Mouse (Mus musculus) MEL (cell line): ENCODE data around the gene Tmem219. TPM values are rescaled to one million over a fixed set of nuclear protein-coding genes. Genes with fewer than 3 reads are reported as not detected.

ENCODE experiments used
- DNase-seq: peaks from one replicate; pipeline ENCODE4 v3.0.0; 2011; ENCODE audit warnings: low read depth, low spot score
- H3K27ac ChIP-seq: 2 replicates; pipeline ENCODE4 v1.5.1; 2012; ENCODE audit warnings: low read depth, mild to moderate bottlenecking, control low read depth, low read length, moderate library complexity; ENCODE audit not compliant: control insufficient read depth
- H3K27me3 ChIP-seq, 2 experiments: fragments of 150-350 bp in 1 of 2; sonication (generic) in 1 of 2; 2 replicates each; pipeline ENCODE4 v1.6.1; 2012; ENCODE audit warnings: low read length in 2 of 2, mild to moderate bottlenecking in 2 of 2, improper control_type of control experiment in 1 of 2, moderate library complexity in 1 of 2; ENCODE audit not compliant: insufficient read depth in 2 of 2, control insufficient read depth in 1 of 2
- H3K36me3 ChIP-seq, 2 experiments: 2 replicates each; pipeline ENCODE4 v1.6.1; 2012 to 2014; ENCODE audit warnings: low read length in 2 of 2, improper control_type of control experiment in 1 of 2, inconsistent platforms in 1 of 2, mild to moderate bottlenecking in 1 of 2; ENCODE audit not compliant: insufficient read depth in 2 of 2, control insufficient read depth in 1 of 2
- H3K4me1 ChIP-seq, 2 experiments: fragments of 150-350 bp in 1 of 2; sonication (generic) in 1 of 2; 2 replicates each; pipeline ENCODE4 v1.6.1; 2012; ENCODE audit warnings: low read length in 2 of 2, improper control_type of control experiment in 1 of 2, mild to moderate bottlenecking in 1 of 2; ENCODE audit not compliant: insufficient read depth in 2 of 2, control insufficient read depth in 1 of 2
- H3K4me3 ChIP-seq, 2 experiments: fragments of 150-350 bp in 1 of 2; sonication (generic) in 1 of 2; 2 replicates each; pipeline ENCODE4 v1.5.1; 2012; ENCODE audit warnings: low read depth in 2 of 2, low read length in 2 of 2, mild to moderate bottlenecking in 2 of 2, moderate library complexity in 2 of 2, control low read depth in 1 of 2, improper control_type of control experiment in 1 of 2; ENCODE audit not compliant: control insufficient read depth in 1 of 2, insufficient read depth in 1 of 2
- H3K79me2 ChIP-seq: 2 replicates; pipeline ENCODE4 v1.6.1; 2012; ENCODE audit warnings: mild to moderate bottlenecking, low read length, moderate library complexity; ENCODE audit not compliant: control insufficient read depth, poor library complexity, insufficient read depth
- H3K9ac ChIP-seq: 2 replicates; pipeline ENCODE4 v1.6.1; 2012; ENCODE audit warnings: low read depth, mild to moderate bottlenecking, control low read depth, low read length, moderate library complexity; ENCODE audit not compliant: control insufficient read depth, poor library complexity, severe bottlenecking
- H3K9me3 ChIP-seq: fragments of 150-350 bp; sonication (generic); replicated peaks from 2 replicates; pipeline ENCODE4 v1.6.1; 2012; ENCODE audit warnings: mild to moderate bottlenecking, low read length, improper control_type of control experiment, moderate library complexity; ENCODE audit not compliant: insufficient read depth
- BHLHE40 ChIP-seq: IDR thresholded peaks from 2 replicates; pipeline ENCODE4 v1.6.1; 2012; ENCODE audit warnings: low read depth, mild to moderate bottlenecking, inconsistent platforms, low read length, improper control_type of control experiment, borderline replicate concordance
- CHD2 ChIP-seq: IDR thresholded peaks from 2 replicates; pipeline ENCODE4 v1.6.1; 2011; ENCODE audit warnings: low read length, improper control_type of control experiment
- CTCF ChIP-seq, 3 experiments: IDR thresholded peaks in 2 of 3; conservative IDR thresholded peaks in 1 of 3; 2 replicates each; pipeline ENCODE4 v1.5.1; 2011 to 2012; ENCODE audit warnings: low read length in 3 of 3, low read depth in 2 of 3, mild to moderate bottlenecking in 2 of 3, improper control_type of control experiment in 1 of 3, inconsistent platforms in 1 of 3, mixed read lengths in 1 of 3, moderate library complexity in 1 of 3; ENCODE audit not compliant: control insufficient read depth in 1 of 3, insufficient read depth in 1 of 3, poor library complexity in 1 of 3, severe bottlenecking in 1 of 3
- E2F4 ChIP-seq: IDR thresholded peaks from 2 replicates; pipeline ENCODE4 v1.6.1; 2011; ENCODE audit warnings: low read depth, low read length, improper control_type of control experiment, borderline replicate concordance
- ELF1 ChIP-seq: IDR thresholded peaks from 2 replicates; pipeline ENCODE4 v1.6.1; 2014; ENCODE audit warnings: low read depth, mild to moderate bottlenecking, inconsistent platforms, low read length, improper control_type of control experiment, moderate library complexity
- ETS1 ChIP-seq: IDR thresholded peaks from 2 replicates; pipeline ENCODE4 v1.6.1; 2012; ENCODE audit warnings: low read depth, mild to moderate bottlenecking, inconsistent platforms, low read length, improper control_type of control experiment, moderate library complexity
- GABPA ChIP-seq: IDR thresholded peaks from 2 replicates; pipeline ENCODE4 v1.6.1; 2012; ENCODE audit warnings: low read depth, mild to moderate bottlenecking, inconsistent platforms, low read length, improper control_type of control experiment, moderate library complexity
- JUND ChIP-seq: IDR thresholded peaks from 2 replicates; pipeline ENCODE4 v1.6.1; 2011; ENCODE audit warnings: low read depth, mild to moderate bottlenecking, improper control_type of control experiment, low read length
- MAX ChIP-seq: IDR thresholded peaks from 2 replicates; pipeline ENCODE4 v1.6.1; 2011; ENCODE audit warnings: low read length, improper control_type of control experiment
- MXI1 ChIP-seq: IDR thresholded peaks from 2 replicates; pipeline ENCODE4 v1.6.1; 2011; ENCODE audit warnings: mild to moderate bottlenecking, low read depth, low read length, improper control_type of control experiment
- MYB ChIP-seq: IDR thresholded peaks from 2 replicates; pipeline ENCODE4 v1.6.1; 2011; ENCODE audit warnings: mild to moderate bottlenecking, low read depth, low read length, improper control_type of control experiment
- MYC ChIP-seq: IDR thresholded peaks from 2 replicates; pipeline ENCODE4 v1.6.1; 2011; ENCODE audit warnings: low read depth, mild to moderate bottlenecking, low read length, improper control_type of control experiment, moderate library complexity
- NELFE ChIP-seq: IDR thresholded peaks from 2 replicates; pipeline ENCODE4 v1.6.1; 2011; ENCODE audit warnings: low read depth, low read length, improper control_type of control experiment
- NRF1 ChIP-seq: IDR thresholded peaks from 2 replicates; pipeline ENCODE4 v1.6.1; 2014; ENCODE audit warnings: low read depth, mild to moderate bottlenecking, inconsistent platforms, low read length, improper control_type of control experiment, moderate library complexity; ENCODE audit not compliant: poor library complexity, insufficient read depth, severe bottlenecking
- POLR2AphosphoS2 ChIP-seq: IDR thresholded peaks from 2 replicates; pipeline ENCODE4 v1.6.1; 2011; ENCODE audit warnings: low read length, improper control_type of control experiment
- POLR2AphosphoS5 ChIP-seq: IDR thresholded peaks from 2 replicates; pipeline ENCODE4 v1.6.1; 2012; ENCODE audit warnings: low read depth, borderline replicate concordance, mild to moderate bottlenecking, inconsistent platforms, low read length, moderate library complexity, mixed read lengths
- RCOR1 ChIP-seq: IDR thresholded peaks from 2 replicates; pipeline ENCODE4 v1.6.1; 2012; ENCODE audit warnings: low read depth, mild to moderate bottlenecking, inconsistent platforms, low read length, improper control_type of control experiment
- SIN3A ChIP-seq: IDR thresholded peaks from 2 replicates; pipeline ENCODE4 v1.6.1; 2012; ENCODE audit warnings: low read length, improper control_type of control experiment, inconsistent platforms
- SMC3 ChIP-seq: IDR thresholded peaks from 2 replicates; pipeline ENCODE4 v1.6.1; 2011; ENCODE audit warnings: low read depth, low read length, improper control_type of control experiment
- TAL1 ChIP-seq: IDR thresholded peaks from 2 replicates; pipeline ENCODE4 v1.6.1; 2012; ENCODE audit warnings: mild to moderate bottlenecking, inconsistent platforms, low read length, moderate library complexity, mixed read lengths
- TBP ChIP-seq: IDR thresholded peaks from 2 replicates; pipeline ENCODE4 v1.8.0; 2011; ENCODE audit warnings: low read depth, low read length, improper control_type of control experiment
- TCF12 ChIP-seq: IDR thresholded peaks from 2 replicates; pipeline ENCODE4 v1.6.1; 2014; ENCODE audit warnings: low read depth, mild to moderate bottlenecking, inconsistent platforms, low read length, improper control_type of control experiment, moderate library complexity
- USF2 ChIP-seq, 2 experiments: IDR thresholded peaks; 2 replicates each; pipeline ENCODE4 v1.6.1; 2011 to 2012; ENCODE audit warnings: improper control_type of control experiment in 2 of 2, low read length in 2 of 2, borderline replicate concordance in 1 of 2, inconsistent platforms in 1 of 2, low read depth in 1 of 2, mild to moderate bottlenecking in 1 of 2; ENCODE audit not compliant: insufficient read depth in 1 of 2
- ZC3H11A ChIP-seq: IDR thresholded peaks from 2 replicates; pipeline ENCODE4 v1.6.1; 2012; ENCODE audit warnings: low read depth, mild to moderate bottlenecking, inconsistent platforms, low read length, improper control_type of control experiment
- polyA plus RNA-seq, 2 experiments: library from polyadenylated mRNA; stranded (reverse) in 1 of 2; unstranded in 1 of 2; fragments of >175 nt in 1 of 2; fragments of >200 nt in 1 of 2; gene quantifications; 2 replicates each; pipeline versions ENCODE4 v1.2.1 to v1.2.4; 2012; ENCODE audit warnings: low replicate concordance in 2 of 2, low read depth in 1 of 2; ENCODE audit not compliant: insufficient read length in 2 of 2, insufficient read depth in 1 of 2, missing spikeins in 1 of 2
- total RNA-seq: library from RNA; depleted of rRNA; stranded (reverse); fragments of 300-350 nt; gene quantifications from 2 replicates; pipeline ENCODE4 v1.2.3, GENCODE M21; 2012

Tmem219 gene
- total and polyA plus RNA-seq, 3 experiments = 18.0 to 34.5 TPM; not detected in 1

- TF ChIP-seq NRF1 = no peak
- no peak for TF ChIP-seq ELF1
- TF ChIP-seq USF2 (IDR thresholded peaks at IDR 0.05; ENCODE audit: borderline replicate concordance in 1 of 2, insufficient read depth in 1 of 2, low read depth in 1 of 2, low read length in 2 of 2) = no peak
- TF ChIP-seq TCF12 = no peak
- no peak for TF ChIP-seq ZC3H11A
- TF ChIP-seq CHD2 = no peak
- peak; percentile 55; the same call in 1 of the 2 replicates for TF ChIP-seq RCOR1
- no peak for TF ChIP-seq POLR2AphosphoS5
- no peak for TF ChIP-seq CTCF (IDR thresholded peaks at IDR 0.05 in 2 of 3, conservative IDR thresholded peaks at IDR 0.05 in 1 of 3; ENCODE audit: control insufficient read depth in 1 of 3, insufficient read depth in 1 of 3, low read depth in 2 of 3, low read length in 3 of 3, poor library complexity in 1 of 3, severe bottlenecking in 1 of 3)
- TF ChIP-seq SIN3A = peak; percentile 99
- TF ChIP-seq BHLHE40 = 0 out of 2 replicates have a peak, but pooled peaks have one; percentile 43
- TF ChIP-seq TAL1 = no peak
- TF ChIP-seq E2F4 = no peak
- TF ChIP-seq JUND = no peak
- TF ChIP-seq MYC = no peak
- no peak for TF ChIP-seq GABPA
- peak; percentile 95 for TF ChIP-seq MXI1
- no peak for TF ChIP-seq POLR2AphosphoS2
- peak; percentile 75 for TF ChIP-seq MAX
- TF ChIP-seq TBP = no peak
- TF ChIP-seq SMC3 = peak; percentile 45
- no peak for TF ChIP-seq NELFE
- TF ChIP-seq, all 39 proteins: peak for 9
Measured at GRCm38 (mm10) chr7:126949793-126950646, 27.3 kb upstream of the Tmem219 start, which contains the start of gene Sez6l2 (continued).

DNA sequence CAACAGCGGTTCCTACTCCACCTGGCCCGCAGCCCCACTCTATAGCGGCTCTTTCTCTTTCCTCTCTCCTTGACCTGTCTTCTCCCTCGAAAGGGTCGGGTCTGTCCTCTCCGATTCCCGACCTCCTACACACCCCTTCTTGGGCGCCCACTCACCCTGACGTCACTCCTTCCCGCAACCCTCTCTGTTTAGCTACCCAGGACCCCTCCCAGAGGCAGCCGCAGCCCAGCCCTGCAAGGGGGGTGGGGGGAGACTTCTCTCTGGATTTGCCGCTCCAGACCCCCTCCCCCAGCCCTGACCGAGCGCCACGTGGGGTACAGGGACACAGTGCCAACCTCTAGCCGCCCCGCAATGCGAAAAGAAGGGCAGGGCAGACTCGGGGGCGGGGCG lies 26.7 kb upstream of the Tmem219 start, which contains the start of gene Asphd1:
Gene Asphd1 (minus strand): TSS at position 180 of the 390 bp plus-strand sequence.
- no peaks in the 10 kb centered on the region; a peak in 1 of 4 replicates for H3K36me3 ChIP-seq
- TF ChIP-seq MYB (no peak), TCF12 (no peak), MAX (no peak), POLR2AphosphoS5 (no peak), TAL1 (no peak), ETS1 (no peak)
- H3K4me1 ChIP-seq = peaks cover 0 to 9% of the 10 kb centered on the region in 2 experiments; a peak in 2 of 4 replicates
- no peaks in the 10 kb centered on the region for H3K9me3 ChIP-seq
- no peak within 1 kb of the TSS for H3K27ac ChIP-seq
- H3K79me2 ChIP-seq = no peaks in the 10 kb centered on the region
- peak within 1 kb of the TSS in 1 of 2 experiments; percentile 26; a peak in 2 of 4 replicates for H3K4me3 ChIP-seq
- H3K9ac ChIP-seq = peak within 1 kb of the TSS; percentile 5
- no peak for DNase-seq
- no peaks in the 10 kb centered on the region for H3K27me3 ChIP-seq
